Mouse (Mus musculus): ENCODE data around the gene Ofd1.

DNA sequence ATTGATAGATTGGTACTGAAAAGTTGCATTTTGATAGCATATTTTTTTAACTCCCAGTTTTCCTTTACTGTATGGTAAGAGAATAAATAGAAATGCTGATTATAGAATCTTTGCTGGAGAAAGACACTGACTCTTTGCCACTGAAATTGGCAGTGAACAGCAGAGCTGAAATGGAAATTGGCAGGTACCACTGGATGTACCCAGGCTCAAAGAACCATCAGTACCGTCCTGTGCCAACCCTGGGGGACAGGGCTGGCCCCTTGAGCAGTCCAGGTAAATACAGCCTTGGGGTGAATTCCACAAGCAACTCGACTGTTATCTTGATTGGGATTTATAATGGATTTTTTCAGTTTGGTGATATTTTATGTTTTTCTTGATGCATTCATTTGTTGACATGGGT lies 87.1 kb downstream of the Ofd1 start:
- TF ChIP-seq CTCF (IDR thresholded peaks at IDR 0.05; ENCODE audit: low read depth) (no peak), EP300 (IDR thresholded peaks at IDR 0.05; ENCODE audit: low read depth) (no peak)

Data from liver, embryonic 14.5 days (tissue).